Mouse (Mus musculus): ENCODE measurements around the gene Slc25a21. TPM values are rescaled to one million over a fixed set of nuclear protein-coding genes. Genes with fewer than 3 reads are reported as not detected.
"Not testable (repeated sequence)": the region's sequence is repeated elsewhere in the genome, so short reads cannot be mapped to it uniquely, and the experiment has no call there.

Gene Slc25a21
- 1 to 10 TPM in 1 of 2 experiments, under 1 TPM in 1; 0.87 to 1.4 TPM for total RNA-seq (2021)

DNA sequence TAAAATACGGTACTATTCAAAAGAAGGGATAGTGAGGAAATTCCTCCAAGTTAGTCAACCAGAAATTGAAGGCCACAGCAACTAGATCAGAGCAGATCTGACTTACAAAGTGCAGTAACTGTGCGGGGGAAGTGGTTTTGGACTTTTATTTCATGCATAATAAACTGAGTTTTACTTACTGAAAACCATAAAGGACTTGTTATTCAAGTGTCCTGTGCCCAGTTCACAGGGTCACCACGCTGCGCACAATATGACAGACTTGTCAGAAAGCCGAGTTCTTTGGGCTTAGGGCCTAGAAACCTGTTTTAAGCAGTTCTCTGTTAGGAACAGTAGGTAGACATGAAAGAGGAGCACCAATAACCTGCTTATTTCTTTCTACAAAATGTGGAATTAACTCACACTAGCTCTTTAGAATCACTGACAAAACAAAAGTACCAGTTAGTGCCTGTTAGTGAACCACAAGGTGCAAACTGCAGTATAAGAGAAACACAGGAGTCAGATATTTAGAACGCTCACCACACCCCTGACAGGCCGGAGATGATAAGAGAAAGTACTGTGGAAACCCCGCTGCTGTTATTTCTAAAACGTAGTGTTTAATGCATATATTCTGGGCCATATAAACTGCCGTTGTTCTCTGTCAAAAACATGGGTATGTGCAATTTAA lies at the start of gene Slc25a21:
Slc25a21 (minus strand) TSS at position 110 of the 664 bp plus-strand sequence.
- DNase-seq (ENCODE audit: low spot score in 2 of 2) = no peak
- intact Hi-C loops (cut with DNase I) = no loop called here

DNA sequence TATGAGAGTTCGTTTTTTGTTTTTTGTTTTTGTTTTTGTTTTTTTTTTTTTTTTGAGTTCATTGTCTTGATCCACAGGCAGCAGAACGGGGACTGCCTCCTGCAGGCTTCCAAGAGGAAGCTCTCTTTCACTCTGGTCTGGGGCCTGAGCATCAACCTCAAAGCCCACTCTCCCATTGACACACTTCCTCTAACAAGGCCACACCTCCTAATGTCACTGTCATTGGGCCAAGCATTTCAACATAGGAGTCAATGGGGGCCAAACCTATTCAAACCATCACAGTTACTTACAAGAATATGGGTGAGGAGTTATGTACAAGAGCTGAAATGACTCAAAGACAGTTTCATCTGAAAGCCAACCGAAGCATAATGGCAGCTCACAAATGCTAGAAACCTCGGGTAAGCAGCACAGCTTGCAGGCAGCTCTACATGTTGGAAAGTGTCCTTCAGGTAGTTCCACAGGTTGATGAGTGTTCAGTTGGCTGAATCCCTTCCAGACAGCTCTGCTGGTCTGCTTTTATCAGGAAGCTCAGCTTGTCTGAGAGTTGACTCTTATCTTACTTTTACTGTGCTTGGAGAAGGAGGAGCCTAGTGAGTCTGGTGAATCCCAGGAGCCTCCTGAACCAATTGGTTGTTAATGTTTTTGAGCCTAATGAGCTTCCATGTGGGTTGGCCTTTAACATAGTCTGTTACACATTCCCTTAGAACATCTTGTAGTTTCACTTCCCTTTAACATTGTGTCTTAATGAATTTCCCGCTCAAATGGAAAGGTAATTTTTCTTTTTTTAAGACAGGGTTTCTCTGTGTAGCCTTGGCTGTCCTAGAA lies 46.6 kb upstream of the Slc25a21 start:
- intact Hi-C loops (cut with DNase I) = no loop called here
- no peak for DNase-seq (ENCODE audit: low spot score in 2 of 2)

DNA sequence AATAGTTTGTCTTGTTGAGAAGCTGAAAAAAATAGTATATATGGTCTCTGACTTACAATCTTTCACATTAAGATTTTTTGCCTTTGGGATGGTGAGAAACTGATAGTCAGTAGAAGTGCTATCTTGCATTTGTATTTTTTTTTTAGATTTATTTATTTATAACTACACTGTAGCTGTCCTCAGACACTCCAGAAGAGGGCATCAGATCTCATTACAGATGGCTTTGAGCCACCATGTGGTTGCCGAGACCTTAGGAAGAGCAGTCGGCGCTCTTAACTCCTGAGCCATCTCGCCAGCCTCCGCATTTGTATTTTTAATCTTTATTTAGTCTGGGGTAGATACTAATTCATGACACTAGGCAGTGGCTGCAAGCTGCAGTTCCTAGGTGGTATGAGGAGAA lies 36.1 kb upstream of the Slc25a21 start:
- intact Hi-C loops (cut with DNase I) = no loop called here
- DNase-seq (ENCODE audit: low spot score in 2 of 2) = no peak

GRCm38 (mm10) chr12:57231085-57231875 lies 34.0 kb upstream of the Slc25a21 start:
- peak in 1 of 2 experiments; percentile 18 for DNase-seq (ENCODE audit: low spot score in 2 of 2)
- intact Hi-C loops (cut with DNase I) = no loop called here

DNA sequence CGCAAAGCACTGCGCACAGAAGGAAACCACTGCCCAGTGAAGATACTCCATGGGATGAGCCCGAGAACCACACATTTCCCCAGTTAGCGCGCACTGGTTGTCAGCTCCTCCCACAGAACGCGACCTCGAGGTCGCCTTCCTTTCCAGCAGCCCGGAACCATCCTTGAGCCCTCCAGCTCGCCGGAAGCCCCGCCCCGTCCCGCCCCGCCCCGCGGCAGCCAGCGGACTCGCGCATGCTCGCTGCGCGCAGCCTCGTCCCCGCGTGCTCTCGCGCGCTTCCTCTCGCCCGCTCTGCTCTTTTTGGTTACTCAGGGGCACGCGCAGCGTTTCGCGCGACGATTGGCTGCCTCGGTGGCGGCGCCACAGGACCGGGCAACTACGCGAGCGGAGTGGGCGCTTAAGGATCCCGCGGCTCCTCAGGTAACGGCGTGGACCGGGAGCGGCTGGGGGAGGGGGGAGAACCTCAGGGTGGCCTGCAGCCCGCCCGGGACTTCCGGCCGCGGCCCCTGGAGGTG lies 33.0 kb upstream of the Slc25a21 start, which contains the start of the genes Prps1l3 and Mipol1:
Prps1l3 (plus strand) TSS at position 221 of the 515 bp plus-strand sequence.
Mipol1 (plus strand) TSS at position 236 of the 515 bp plus-strand sequence.
- peak; percentile 89 to 92 for DNase-seq (ENCODE audit: low spot score in 2 of 2)
- intact Hi-C loops (cut with DNase I) = no loop called here

DNA sequence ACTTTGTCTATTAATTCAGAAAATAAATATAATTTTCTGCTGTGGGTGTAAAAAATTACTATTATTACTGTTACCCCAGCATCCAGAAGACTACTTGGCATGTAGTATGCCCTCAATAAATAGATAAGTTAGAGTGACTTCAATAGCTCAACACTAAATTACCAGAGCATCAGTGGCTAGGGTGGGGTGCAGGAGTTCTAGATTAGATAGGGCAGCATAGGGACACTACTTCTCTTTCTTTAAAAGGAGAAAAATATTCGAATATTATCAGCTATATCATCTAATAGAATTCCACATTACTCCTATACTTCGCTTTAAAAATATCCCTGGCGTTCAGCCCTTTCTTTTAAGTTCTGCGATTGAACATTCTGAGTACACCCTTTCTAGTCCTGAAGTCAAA lies 32.4 kb upstream of the Slc25a21 start:
- DNase-seq (ENCODE audit: low spot score in 2 of 2) = no peak
- intact Hi-C loops (cut with DNase I) = no loop called here

GRCm38 (mm10) chr12:57227776-57228175 lies 30.5 kb upstream of the Slc25a21 start:
- intact Hi-C loops (cut with DNase I) = no loop called here
- no peak for DNase-seq (ENCODE audit: low spot score in 2 of 2)

DNA sequence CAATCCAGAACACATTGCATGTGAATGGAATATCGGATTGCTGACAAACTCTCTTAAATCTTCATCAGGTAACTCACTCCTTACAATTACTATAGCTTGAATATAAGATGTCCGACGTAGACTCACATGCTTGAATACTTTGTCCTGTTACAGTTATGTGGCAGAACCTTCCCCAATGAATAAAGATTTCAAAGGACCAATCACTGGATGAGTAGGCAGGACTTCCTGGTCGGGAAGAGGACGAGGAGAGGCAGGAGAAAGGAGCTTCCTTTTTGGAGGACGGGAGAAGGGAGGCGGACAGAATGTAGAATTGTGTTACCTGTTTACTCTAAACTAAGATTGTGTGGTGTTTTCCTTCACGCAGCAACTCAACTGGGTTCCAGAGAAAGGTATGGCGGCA lies 29.1 kb upstream of the Slc25a21 start:
- intact Hi-C loops (cut with DNase I) = no loop called here
- no peak for DNase-seq (ENCODE audit: low spot score in 2 of 2)

DNA sequence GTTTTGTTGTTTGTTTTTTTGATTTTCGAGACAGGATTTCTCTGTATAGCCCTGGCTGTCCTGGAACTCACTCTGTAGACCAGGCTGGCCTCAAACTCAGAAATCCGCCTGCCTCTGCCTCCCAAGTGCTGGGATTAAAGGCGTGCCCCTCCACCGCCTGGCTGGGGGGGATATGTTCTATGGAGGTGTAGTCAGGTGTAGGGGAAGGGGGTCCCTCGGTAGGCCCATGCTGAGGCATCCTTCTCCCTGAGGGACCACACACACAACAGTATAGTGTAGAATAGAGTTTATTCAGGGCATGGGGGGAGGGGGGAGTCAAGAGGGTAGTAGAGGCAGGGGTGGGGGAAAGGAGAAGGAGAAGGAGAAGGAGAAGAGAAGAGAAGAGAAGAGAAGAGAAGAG lies 15.2 kb upstream of the Slc25a21 start:
- intact Hi-C loops (cut with DNase I); DNase-seq (ENCODE audit: low spot score in 2 of 2): not testable (repeated sequence)

- peak; percentile 12 to 24 for DNase-seq (ENCODE audit: low spot score in 2 of 2)
- intact Hi-C loops (cut with DNase I) = no loop called here
These were observed 14.4 kb upstream of the Slc25a21 start for GRCm38 (mm10) chr12:57211353-57212311.

DNA sequence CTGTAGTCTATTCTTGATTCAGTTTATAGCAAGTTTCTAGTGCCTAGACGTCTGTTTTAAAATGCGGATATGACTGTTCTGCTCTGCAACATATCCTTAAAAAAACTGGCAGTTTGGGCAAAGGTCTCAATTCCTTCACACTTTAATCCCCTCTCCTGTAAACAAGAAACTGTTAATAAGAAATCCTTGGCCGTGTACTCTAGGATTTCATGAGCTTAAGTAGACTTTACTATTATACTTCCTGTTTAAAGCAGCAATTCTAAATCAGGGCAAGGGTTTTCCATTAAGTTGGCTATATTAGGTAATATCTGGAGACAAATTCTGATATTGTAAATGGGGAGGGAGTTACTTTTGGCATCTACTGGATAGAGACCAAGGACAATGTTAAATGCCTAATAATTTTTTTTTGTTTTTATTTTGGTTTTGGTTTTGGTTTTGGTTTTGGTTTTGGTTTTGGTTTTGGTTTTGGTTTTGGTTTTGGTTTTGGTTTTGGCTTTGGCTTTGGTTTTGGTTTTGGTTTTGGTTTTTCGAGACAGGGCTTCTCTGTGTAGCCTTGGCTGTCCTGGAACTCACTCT lies 7.1 kb upstream of the Slc25a21 start:
- intact Hi-C loops (cut with DNase I) = no loop called here
- no peak for DNase-seq (ENCODE audit: low spot score in 2 of 2)

GRCm38 (mm10) chr12:57201901-57202300 lies 4.6 kb upstream of the Slc25a21 start:
- intact Hi-C loops (cut with DNase I) = no loop called here
- no peak for DNase-seq (ENCODE audit: low spot score in 2 of 2)

DNA sequence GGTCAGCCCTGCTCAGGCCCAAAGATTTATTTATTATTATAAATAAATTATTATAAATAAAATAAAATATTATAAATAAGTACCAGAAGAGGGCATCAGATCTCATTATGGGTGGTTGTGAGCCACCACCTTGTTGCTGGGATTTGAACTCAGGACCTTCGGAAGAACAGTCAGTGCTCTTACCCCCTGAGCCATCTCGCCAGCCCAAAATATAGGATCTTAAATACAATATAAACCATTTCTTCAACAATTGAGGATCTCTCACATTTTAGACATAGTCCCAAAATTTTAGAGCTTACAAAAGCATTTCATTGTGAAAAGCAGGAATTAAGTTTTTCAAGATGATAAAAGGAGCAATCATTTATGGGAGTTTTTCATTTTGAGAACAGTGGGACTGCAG lies 2.2 kb upstream of the Slc25a21 start:
- DNase-seq (ENCODE audit: low spot score in 2 of 2) = no peak
- intact Hi-C loops (cut with DNase I) = no loop called here

DNA sequence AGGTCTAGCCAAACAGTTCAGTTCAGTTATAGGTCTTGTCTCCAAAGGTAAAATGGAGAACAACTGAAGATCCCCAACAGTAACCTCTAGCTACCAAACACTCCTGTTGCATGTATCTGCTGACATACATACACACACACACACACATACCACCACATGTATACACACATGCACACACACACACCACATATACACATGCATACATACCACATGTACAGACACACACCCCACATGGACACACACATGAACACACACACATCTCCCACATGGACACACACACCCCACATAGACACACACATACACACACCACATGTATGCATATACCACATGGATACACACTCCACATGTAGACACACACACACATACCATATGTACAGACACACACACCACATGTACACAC lies 997 bp upstream of the Slc25a21 start:
- intact Hi-C loops (cut with DNase I) = no loop called here
- no peak for DNase-seq (ENCODE audit: low spot score in 2 of 2)

DNA sequence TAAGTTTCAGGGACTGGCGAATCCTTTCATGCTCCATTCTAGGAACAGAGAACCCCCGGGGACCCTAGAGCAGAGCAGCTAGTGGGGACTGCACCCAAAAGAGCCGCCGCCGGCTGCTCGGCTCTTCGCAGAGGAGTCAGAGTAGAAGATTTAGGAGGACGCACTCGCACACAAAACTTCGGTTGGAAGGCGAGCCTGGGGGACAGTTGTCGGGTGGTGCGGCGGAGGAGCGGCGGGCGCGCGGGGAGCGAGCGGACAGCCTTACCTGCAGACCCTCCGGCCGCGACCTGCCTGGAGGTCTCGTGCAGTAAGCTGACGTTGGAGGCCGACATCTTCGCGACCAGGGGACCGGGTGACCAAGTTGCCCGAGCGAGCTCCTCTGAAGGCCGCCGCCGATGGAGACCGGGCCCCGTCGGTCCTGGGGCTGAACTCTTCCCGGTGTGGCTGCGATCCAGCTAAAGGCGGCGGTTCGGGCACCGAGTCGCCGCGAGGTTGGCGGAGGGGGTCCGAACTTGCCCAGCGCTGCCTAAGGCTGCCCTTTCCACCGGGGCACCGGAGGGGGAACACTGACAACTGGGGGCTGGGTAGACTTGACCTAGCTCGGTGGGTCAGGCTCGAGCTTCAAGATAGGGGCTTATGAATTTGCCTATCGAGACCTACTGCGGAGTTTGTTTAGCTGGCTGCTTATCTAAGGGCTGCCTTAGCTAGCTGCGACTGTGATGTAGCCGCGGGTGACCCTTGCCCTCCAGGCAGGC lies 487 bp downstream of the Slc25a21 start:
- intact Hi-C loops (cut with DNase I) = no loop called here
- DNase-seq (ENCODE audit: low spot score in 2 of 2) = peak; percentile 3 to 4

GRCm38 (mm10) chr12:57196286-57196607 lies 1.0 kb downstream of the Slc25a21 start:
- DNase-seq (ENCODE audit: low spot score in 2 of 2) = no peak
- intact Hi-C loops (cut with DNase I) = no loop called here

DNA sequence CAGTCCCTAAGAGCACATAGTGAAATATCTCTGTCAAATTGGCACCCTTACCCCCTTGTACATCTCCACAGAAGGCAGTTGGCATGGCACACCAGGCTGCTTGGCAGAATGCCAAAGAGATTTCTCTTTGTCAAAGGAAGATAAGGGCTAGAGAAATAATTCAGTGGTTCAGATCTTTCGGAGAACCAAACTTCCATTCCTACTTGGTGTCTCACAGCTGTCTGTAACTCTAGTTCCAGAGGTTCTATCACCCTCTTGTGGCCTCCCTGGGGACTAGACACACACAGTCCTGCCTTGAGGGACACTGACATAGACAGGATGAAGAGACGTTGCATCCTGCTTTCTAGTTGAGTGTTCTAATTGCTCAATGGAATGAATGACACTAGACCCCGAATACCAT lies 2.7 kb downstream of the Slc25a21 start:
- intact Hi-C loops (cut with DNase I) = no loop called here
- DNase-seq (ENCODE audit: low spot score in 2 of 2) = no peak

DNA sequence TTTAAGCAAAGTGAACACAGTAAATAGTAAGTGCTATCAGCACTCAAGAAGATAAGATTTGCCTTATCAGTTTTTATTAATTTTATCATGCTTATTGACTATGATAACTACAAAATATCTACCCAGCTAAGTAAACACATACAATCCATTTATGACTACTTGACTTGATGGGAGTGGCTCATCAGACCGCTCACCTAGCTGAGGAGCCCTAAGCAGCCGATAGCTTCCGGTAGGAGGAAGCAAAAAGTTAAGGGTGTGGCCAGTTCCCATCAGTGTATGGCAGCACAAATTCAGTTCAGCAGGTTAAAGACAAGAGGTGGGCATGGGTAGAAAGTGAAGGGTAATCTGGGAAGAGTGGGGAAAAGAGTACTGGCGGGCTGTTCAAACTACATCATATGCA lies 10.2 kb downstream of the Slc25a21 start:
- intact Hi-C loops (cut with DNase I) = no loop called here

More for the DNA sequence above, 10.2 kb downstream of the Slc25a21 start:
- no peak for DNase-seq (ENCODE audit: low spot score in 2 of 2)
